Mouse (Mus musculus): ENCODE results near the gene Calu. TPM values are rescaled to one million over a fixed set of nuclear protein-coding genes. Genes with fewer than 3 reads are reported as not detected.
"Not testable (repeated sequence)": the region's sequence is repeated elsewhere in the genome, so short reads cannot be mapped to it uniquely, and the experiment has no call there.

Gene Calu
- polyA plus RNA-seq, 1 experiment from 2014 or later = 158 TPM

DNA sequence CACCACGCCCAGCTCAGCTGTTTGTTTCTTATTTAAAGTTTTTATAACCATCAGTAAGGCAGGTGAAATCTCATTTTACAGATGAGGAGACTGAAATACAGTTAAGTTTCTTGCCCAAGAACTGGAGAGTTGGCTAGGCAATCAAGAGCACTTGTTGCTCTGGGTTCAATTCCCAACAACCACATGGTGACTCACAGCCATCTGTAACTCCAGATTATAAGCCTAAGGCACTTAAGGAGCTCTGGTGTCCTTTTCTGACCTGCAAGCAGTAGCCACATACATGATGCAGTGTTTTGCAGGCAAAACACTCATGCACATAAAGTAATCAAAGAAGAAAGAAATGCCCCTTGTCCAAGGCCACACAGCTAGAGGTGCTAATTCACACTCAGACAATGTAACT lies 17.4 kb downstream of the Calu start:
- Histone ChIP-seq H3K9ac (replicated peaks) (no peak overlapping the region), H3K27ac (replicated peaks) (no peak overlapping the region), H3K36me3 (peaks cover 30% of the 10 kb centered on the region), H3K4me2 (no peak overlapping the region), H3K9me3 (replicated peaks) (no peaks in the 10 kb centered on the region), H3K27me3 (replicated peaks) (no peaks in the 10 kb centered on the region), H3K4me1 (peaks cover 6% of the 10 kb centered on the region), H3K4me3 (replicated peaks) (no peak overlapping the region)
- no peak for ATAC-seq (ENCODE audit: low FRiP score)
- 90% methylated on average over 1 of the region's 1 CpGs for WGBS

DNA sequence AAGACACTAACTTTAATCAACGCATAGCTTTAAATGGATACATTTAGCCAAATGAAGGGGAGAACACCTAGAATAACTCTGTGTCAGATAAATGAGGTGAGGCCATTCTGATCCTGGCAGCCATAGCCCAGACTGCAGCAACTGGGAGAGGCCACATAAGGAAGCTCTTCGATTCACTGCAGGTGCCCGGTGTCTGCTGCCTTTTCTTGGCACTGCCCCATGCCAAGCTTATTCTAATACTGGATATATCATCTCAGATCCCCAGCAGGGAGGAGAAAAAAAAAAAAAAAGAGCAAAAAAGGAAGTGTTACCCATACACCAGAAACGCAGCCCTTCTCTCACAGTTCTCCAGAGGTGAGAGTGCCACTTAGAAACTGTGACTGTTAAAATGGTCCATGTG lies 29.5 kb downstream of the Calu start:
- Histone ChIP-seq H3K4me2 (no peak overlapping the region), H3K4me1 (no peaks in the 10 kb centered on the region), H3K27me3 (replicated peaks) (no peaks in the 10 kb centered on the region), H3K4me3 (replicated peaks) (no peak overlapping the region), H3K9ac (replicated peaks) (no peak overlapping the region), H3K36me3 (peaks cover 55% of the 10 kb centered on the region), H3K9me3 (replicated peaks) (no peaks in the 10 kb centered on the region), H3K27ac (replicated peaks) (no peak overlapping the region)
- ATAC-seq (ENCODE audit: low FRiP score) = no peak
- WGBS = 93% methylated on average over 4 of the region's 4 CpGs

DNA sequence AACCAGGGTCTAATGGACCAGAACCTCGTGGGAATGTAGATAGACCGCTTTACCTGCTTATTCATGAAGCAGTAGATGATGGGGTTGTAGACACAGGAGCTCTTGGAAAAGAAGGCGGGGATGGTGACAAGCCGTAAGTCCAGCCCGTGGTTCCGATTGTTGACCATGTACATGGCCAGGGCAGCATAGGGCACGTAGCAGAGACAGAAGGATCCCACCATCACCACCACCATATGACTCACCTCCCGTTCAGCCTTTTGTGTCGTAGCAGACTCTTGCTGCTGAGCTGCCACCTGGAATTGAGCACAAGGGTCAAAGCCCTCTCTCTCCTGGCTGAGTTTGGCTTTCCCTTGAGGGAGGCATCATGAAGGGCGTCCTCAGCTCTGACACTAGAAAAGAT lies 30.8 kb downstream of the Calu start:
- H3K4me2 ChIP-seq = no peak overlapping the region
- no peaks in the 10 kb centered on the region for H3K9me3 ChIP-seq (replicated peaks)
- 96% methylated on average over 10 of the region's 10 CpGs for WGBS
- peaks cover 46% of the 10 kb centered on the region for H3K36me3 ChIP-seq
- H3K4me3 ChIP-seq (replicated peaks) = no peak overlapping the region
- no peak for ATAC-seq (ENCODE audit: low FRiP score)
- no peak overlapping the region for H3K27ac ChIP-seq (replicated peaks)
- no peaks in the 10 kb centered on the region for H3K4me1 ChIP-seq
- H3K27me3 ChIP-seq (replicated peaks) = no peaks in the 10 kb centered on the region
- no peak overlapping the region for H3K9ac ChIP-seq (replicated peaks)

GRCm38 (mm10) chr6:29379954-29380353 lies 32.1 kb downstream of the Calu start:
- H3K4me2 ChIP-seq = no peak overlapping the region
- 97% methylated on average over 6 of the region's 6 CpGs for WGBS

GRCm38 (mm10) chr6:29382442-29382841 lies 34.6 kb downstream of the Calu start:
- H3K27me3 ChIP-seq (replicated peaks) = no peaks in the 10 kb centered on the region

More at GRCm38 (mm10) chr6:29379954-29380353, 32.1 kb downstream of the Calu start:
- ATAC-seq (ENCODE audit: low FRiP score) = no peak
- no peak overlapping the region for H3K4me3 ChIP-seq (replicated peaks)
- H3K4me1 ChIP-seq = no peaks in the 10 kb centered on the region
- peaks cover 33% of the 10 kb centered on the region for H3K36me3 ChIP-seq
- no peaks in the 10 kb centered on the region for H3K9me3 ChIP-seq (replicated peaks)
- no peaks in the 10 kb centered on the region for H3K27me3 ChIP-seq (replicated peaks)
- no peak overlapping the region for H3K27ac ChIP-seq (replicated peaks)
- no peak overlapping the region for H3K9ac ChIP-seq (replicated peaks)

DNA sequence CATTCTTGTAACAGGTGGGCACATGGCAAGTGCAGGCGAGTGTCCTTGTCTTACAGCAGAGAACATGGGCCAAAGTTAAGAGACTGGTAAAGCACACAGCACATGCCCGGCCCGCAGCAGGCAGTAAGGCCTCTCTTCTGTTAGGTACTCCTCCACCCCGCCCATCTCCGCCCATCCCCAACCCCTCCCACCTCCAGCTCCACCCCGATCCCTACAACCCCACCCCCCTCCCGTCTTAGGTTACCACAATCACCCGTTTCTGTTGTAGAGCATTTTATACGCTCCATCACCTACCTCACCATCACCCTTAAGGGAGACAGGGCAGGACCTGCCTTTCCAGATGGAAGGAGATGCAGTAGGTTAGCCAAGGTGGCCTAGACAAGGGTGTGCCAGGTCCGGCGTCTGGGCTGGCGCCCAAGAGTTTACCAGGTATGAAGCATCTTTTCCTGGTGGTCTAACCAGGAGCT lies 40.2 kb downstream of the Calu start, which contains the start of gene Opn1sw:
Gene Opn1sw (minus strand): TSS at position 417 of the 467 bp plus-strand sequence.
- no peak within 1 kb of the TSS for H3K27ac ChIP-seq (replicated peaks)
- WGBS = 6% methylated on average over 12 of the region's 12 CpGs
- peak within 1 kb of the TSS; percentile 29 for H3K4me3 ChIP-seq (replicated peaks)
- H3K9ac ChIP-seq (replicated peaks) = no peak within 1 kb of the TSS
- peaks cover 7% of the 10 kb centered on the region; the same call in 1 of the 2 replicates for H3K27me3 ChIP-seq (replicated peaks)
- no peaks in the 10 kb centered on the region for H3K36me3 ChIP-seq
- 0 out of 2 replicates have a peak, but pooled peaks have one; percentile 52 for ATAC-seq (ENCODE audit: low FRiP score)
- no peaks in the 10 kb centered on the region for H3K9me3 ChIP-seq (replicated peaks)
- H3K4me2 ChIP-seq = peak within 1 kb of the TSS; percentile 42
- H3K4me1 ChIP-seq = peaks cover 5% of the 10 kb centered on the region; the same call in 1 of the 2 replicates

More at GRCm38 (mm10) chr6:29382442-29382841, 34.6 kb downstream of the Calu start:
- Histone ChIP-seq H3K9me3 (replicated peaks) (no peaks in the 10 kb centered on the region), H3K4me3 (replicated peaks) (no peak overlapping the region), H3K4me1 (no peaks in the 10 kb centered on the region), H3K27ac (replicated peaks) (no peak overlapping the region), H3K36me3 (peaks cover 10% of the 10 kb centered on the region), H3K9ac (replicated peaks) (no peak overlapping the region), H3K4me2 (no peak overlapping the region)
- ATAC-seq (ENCODE audit: low FRiP score) = no peak
- WGBS = 60% methylated on average over 2 of the region's 2 CpGs

DNA sequence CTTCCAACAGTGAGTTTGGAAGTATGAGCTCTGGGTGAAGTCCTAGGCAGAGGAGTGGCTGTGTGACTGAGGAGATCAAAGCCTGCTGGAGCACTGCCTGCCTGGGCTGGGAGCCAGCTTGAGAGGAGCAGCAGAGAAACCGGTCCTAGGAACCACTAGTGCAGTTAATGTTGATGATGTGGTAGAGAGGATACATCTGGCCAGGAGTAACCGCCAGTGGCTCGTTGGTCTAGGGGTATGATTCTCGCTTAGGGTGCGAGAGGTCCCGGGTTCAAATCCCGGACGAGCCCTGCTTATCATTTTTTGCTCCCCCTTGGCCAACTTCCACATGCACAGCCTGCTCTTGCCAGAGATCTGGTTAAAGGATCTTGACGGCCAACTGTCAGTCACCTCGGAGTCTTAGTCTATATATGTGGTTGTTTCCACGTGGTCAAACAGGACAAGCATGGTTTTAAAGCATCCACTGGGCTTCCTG lies 40.8 kb downstream of the Calu start:
- Histone ChIP-seq H3K9me3 (replicated peaks) (no peaks in the 10 kb centered on the region), H3K4me1 (peaks cover 5% of the 10 kb centered on the region; the same call in 1 of the 2 replicates), H3K4me2 (peak overlapping the region; percentile 42)

DNA sequence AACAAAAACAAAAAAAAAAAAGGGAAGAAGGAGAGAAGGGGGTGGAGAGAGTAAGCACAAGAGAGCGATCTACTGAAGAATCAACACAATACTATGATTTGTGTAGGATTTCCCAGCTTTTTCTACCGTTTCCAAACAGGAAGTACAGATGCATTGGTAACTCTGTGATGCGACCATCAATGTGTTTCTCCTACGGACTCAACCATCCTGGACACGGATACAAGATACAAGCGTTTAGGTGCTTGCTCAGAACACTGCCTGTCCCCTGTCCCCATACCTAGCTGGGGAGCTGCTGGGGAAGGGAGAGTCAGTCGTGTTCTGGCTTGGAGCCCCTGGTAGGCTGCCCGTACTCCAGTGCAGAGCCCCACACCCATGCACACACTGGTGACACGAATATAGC lies 41.6 kb downstream of the Calu start:
- Histone ChIP-seq H3K9me3 (replicated peaks) (no peaks in the 10 kb centered on the region), H3K36me3 (no peaks in the 10 kb centered on the region), H3K4me1 (peaks cover 5% of the 10 kb centered on the region; the same call in 1 of the 2 replicates), H3K4me3 (replicated peaks) (no peak overlapping the region), H3K27ac (replicated peaks) (no peak overlapping the region), H3K27me3 (replicated peaks) (peaks cover 11% of the 10 kb centered on the region), H3K9ac (replicated peaks) (no peak overlapping the region), H3K4me2 (no peak overlapping the region)
- WGBS = 58% methylated on average over 9 of the region's 9 CpGs
- ATAC-seq (ENCODE audit: low FRiP score) = no peak

More for the DNA sequence above, 40.8 kb downstream of the Calu start:
- H3K27ac ChIP-seq (replicated peaks) = no peak overlapping the region
- ATAC-seq (ENCODE audit: low FRiP score) = peak; percentile 90
- peaks cover 7% of the 10 kb centered on the region; the same call in 1 of the 2 replicates for H3K27me3 ChIP-seq (replicated peaks)
- H3K4me3 ChIP-seq (replicated peaks) = peak overlapping the region; percentile 29
- no peak overlapping the region for H3K9ac ChIP-seq (replicated peaks)
- H3K36me3 ChIP-seq = no peaks in the 10 kb centered on the region
- 7% methylated on average over 11 of the region's 11 CpGs for WGBS

DNA sequence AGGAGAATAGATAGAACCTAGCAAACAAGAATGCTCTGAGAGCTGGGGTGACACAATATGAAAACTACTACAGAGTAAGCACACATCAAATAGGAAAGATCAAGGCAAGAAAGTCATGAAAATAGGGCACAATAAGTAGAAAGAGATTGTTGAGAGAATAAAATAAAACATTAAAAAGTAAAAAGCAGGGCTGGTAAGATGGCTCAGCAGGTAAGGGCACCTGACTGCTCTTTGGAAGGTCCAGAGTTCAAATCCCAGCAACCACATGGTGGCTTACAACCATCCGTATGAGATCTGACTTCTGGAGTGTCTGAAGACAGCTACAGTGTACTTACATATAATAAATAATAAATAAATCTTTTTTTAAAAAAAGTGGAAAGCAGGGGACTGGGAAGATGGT lies 42.6 kb downstream of the Calu start:
- H3K27ac ChIP-seq (replicated peaks); H3K36me3 ChIP-seq; ATAC-seq (ENCODE audit: low FRiP score); H3K9me3 ChIP-seq (replicated peaks); H3K4me3 ChIP-seq (replicated peaks); H3K4me2 ChIP-seq; H3K9ac ChIP-seq (replicated peaks); H3K4me1 ChIP-seq: not testable (repeated sequence)
- 93% methylated on average over 1 of the region's 1 CpGs for WGBS
- peaks cover 14% of the 10 kb centered on the region for H3K27me3 ChIP-seq (replicated peaks)

DNA sequence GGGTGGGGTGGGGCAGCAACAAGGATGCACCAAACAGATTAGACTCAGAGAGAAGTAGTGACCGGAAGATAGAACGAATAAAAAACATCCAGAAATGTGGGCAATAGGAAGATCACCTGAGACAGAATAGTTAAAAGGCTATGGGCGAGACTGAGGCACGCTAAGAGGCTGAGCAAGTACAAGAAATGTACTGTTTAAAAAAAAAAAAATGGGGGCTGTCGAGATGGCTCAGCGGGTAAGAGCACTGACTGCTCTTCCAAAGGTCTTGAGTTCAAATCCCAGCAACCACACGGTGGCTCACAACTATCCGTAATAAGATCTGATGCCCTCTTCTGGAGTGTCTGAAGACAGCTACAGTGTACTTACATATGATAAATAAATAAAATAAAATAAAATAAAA lies 43.4 kb downstream of the Calu start:
- not testable (repeated sequence) for H3K9ac ChIP-seq (replicated peaks); H3K9me3 ChIP-seq (replicated peaks); H3K4me2 ChIP-seq; H3K4me3 ChIP-seq (replicated peaks); ATAC-seq (ENCODE audit: low FRiP score); H3K27ac ChIP-seq (replicated peaks); H3K36me3 ChIP-seq
- WGBS = 78% methylated on average over 8 of the region's 8 CpGs
- Histone ChIP-seq H3K27me3 (replicated peaks) (peaks cover 14% of the 10 kb centered on the region), H3K4me1 (peaks cover 13% of the 10 kb centered on the region)

GRCm38 (mm10) chr6:29391802-29392201 lies 43.9 kb downstream of the Calu start:
- H3K27me3 ChIP-seq (replicated peaks) = peaks cover 14% of the 10 kb centered on the region
- 75% methylated on average over 4 of the region's 4 CpGs for WGBS
- ATAC-seq (ENCODE audit: low FRiP score) = no peak

GRCm38 (mm10) chr6:29394286-29394685 lies 46.4 kb downstream of the Calu start:
- WGBS = 79% methylated on average over 1 of the region's 1 CpGs
- H3K4me3 ChIP-seq (replicated peaks) = no peak overlapping the region
- H3K27ac ChIP-seq (replicated peaks) = no peak overlapping the region
- no peaks in the 10 kb centered on the region for H3K36me3 ChIP-seq
- H3K9ac ChIP-seq (replicated peaks) = no peak overlapping the region
- peaks cover 14% of the 10 kb centered on the region for H3K27me3 ChIP-seq (replicated peaks)
- H3K4me2 ChIP-seq = no peak overlapping the region
- peaks cover 23% of the 10 kb centered on the region for H3K4me1 ChIP-seq
- no peak for ATAC-seq (ENCODE audit: low FRiP score)
- H3K9me3 ChIP-seq (replicated peaks) = no peaks in the 10 kb centered on the region

More at GRCm38 (mm10) chr6:29391802-29392201, 43.9 kb downstream of the Calu start:
- Histone ChIP-seq H3K9me3 (replicated peaks) (no peaks in the 10 kb centered on the region), H3K9ac (replicated peaks) (no peak overlapping the region), H3K4me3 (replicated peaks) (no peak overlapping the region), H3K36me3 (no peaks in the 10 kb centered on the region), H3K27ac (replicated peaks) (no peak overlapping the region), H3K4me1 (peaks cover 13% of the 10 kb centered on the region), H3K4me2 (no peak overlapping the region)
